Mouse (Mus musculus) ES-Bruce4 (cell line): Measurements from ENCODE around the gene Cd24a. TPM values are rescaled to one million over a fixed set of nuclear protein-coding genes. Genes with fewer than 3 reads are reported as not detected.

Experiments used
- H3K27ac ChIP-seq: 2 replicates; pipeline ENCODE4 v1.5.1; 2012; ENCODE audit warnings: low read length, inconsistent platforms; ENCODE audit not compliant: insufficient read depth
- H3K27me3 ChIP-seq: 2 replicates; pipeline ENCODE4 v1.6.1; 2012; ENCODE audit warnings: mild to moderate bottlenecking, low read length, inconsistent platforms; ENCODE audit not compliant: control insufficient read depth, poor library complexity, insufficient read depth, severe bottlenecking
- H3K36me3 ChIP-seq: 2 replicates; pipeline ENCODE4 v1.6.1; 2012; ENCODE audit warnings: inconsistent platforms, mild to moderate bottlenecking, low read length, moderate library complexity; ENCODE audit not compliant: control insufficient read depth, poor library complexity, insufficient read depth, severe bottlenecking
- H3K4me1 ChIP-seq: one replicate; pipeline ENCODE4 v1.8.1; 2011; ENCODE audit warnings: low read length; ENCODE audit not compliant: control insufficient read depth, insufficient read depth
- H3K4me3 ChIP-seq: 2 replicates; pipeline ENCODE4 v1.5.1; 2011; ENCODE audit warnings: low read depth, mild to moderate bottlenecking, low read length
- H3K9ac ChIP-seq: 2 replicates; pipeline ENCODE4 v1.6.1; 2012; ENCODE audit warnings: low read depth, mild to moderate bottlenecking, inconsistent platforms; ENCODE audit not compliant: poor library complexity, severe bottlenecking
- H3K9me3 ChIP-seq: replicated peaks from 2 replicates; pipeline ENCODE4 v1.6.1; 2012; ENCODE audit warnings: mild to moderate bottlenecking, low read length, inconsistent platforms; ENCODE audit not compliant: control insufficient read depth, poor library complexity, insufficient read depth, severe bottlenecking
- CTCF ChIP-seq: IDR thresholded peaks from one replicate; pipeline ENCODE4 v1.8.1; 2011; ENCODE audit warnings: low read depth, low read length
- EP300 ChIP-seq: IDR thresholded peaks from 2 replicates; pipeline ENCODE4 v1.6.1; 2011; ENCODE audit warnings: low read depth, low read length; ENCODE audit not compliant: insufficient read depth
- POLR2A ChIP-seq: IDR thresholded peaks from one replicate; pipeline ENCODE4 v1.8.1; 2011; ENCODE audit warnings: low read length; ENCODE audit not compliant: insufficient read depth
- polyA plus RNA-seq: library from polyadenylated mRNA; stranded (reverse); fragments of >200 nt; gene quantifications from 2 replicates; pipeline ENCODE4 v1.2.4, GENCODE M21; 2011; ENCODE audit warnings: low read depth; ENCODE audit not compliant: missing spikeins, insufficient read depth, insufficient read length

The Cd24a gene
- polyA plus RNA-seq, 1 experiment, result 126 TPM

GRCm38 (mm10) chr10:43609958-43610357 is 31.9 kb downstream of the Cd24a start:
- Histone ChIP-seq H3K36me3 (no peaks in the 10 kb centered on the region), H3K4me1 (no peaks in the 10 kb centered on the region), H3K27me3 (no peaks in the 10 kb centered on the region), H3K9ac (no peak overlapping the region), H3K4me3 (no peak overlapping the region), H3K27ac (no peak overlapping the region), H3K9me3 (no peaks in the 10 kb centered on the region)
- TF ChIP-seq CTCF (no peak), EP300 (no peak), POLR2A (no peak)

- Histone ChIP-seq H3K27me3 (no peaks in the 10 kb centered on the region), H3K9me3 (no peaks in the 10 kb centered on the region), H3K4me3 (no peak overlapping the region), H3K27ac (no peak overlapping the region), H3K36me3 (no peaks in the 10 kb centered on the region), H3K4me1 (no peaks in the 10 kb centered on the region), H3K9ac (no peak overlapping the region)
- no peak for TF ChIP-seq CTCF
- TF ChIP-seq POLR2A, result no peak
- no peak for TF ChIP-seq EP300
These were observed 33.0 kb downstream of the Cd24a start for GRCm38 (mm10) chr10:43611081-43611480.

GRCm38 (mm10) chr10:43619059-43619531 is 41.0 kb downstream of the Cd24a start:
- Histone ChIP-seq H3K4me3 (no peak overlapping the region), H3K27me3 (no peaks in the 10 kb centered on the region; the same call in 1 of the 2 replicates), H3K36me3 (no peaks in the 10 kb centered on the region), H3K27ac (no peak overlapping the region), H3K9ac (no peak overlapping the region), H3K4me1 (no peaks in the 10 kb centered on the region), H3K9me3 (no peaks in the 10 kb centered on the region)
- no peak for TF ChIP-seq CTCF
- TF ChIP-seq POLR2A, result no peak
- TF ChIP-seq EP300, result no peak

DNA sequence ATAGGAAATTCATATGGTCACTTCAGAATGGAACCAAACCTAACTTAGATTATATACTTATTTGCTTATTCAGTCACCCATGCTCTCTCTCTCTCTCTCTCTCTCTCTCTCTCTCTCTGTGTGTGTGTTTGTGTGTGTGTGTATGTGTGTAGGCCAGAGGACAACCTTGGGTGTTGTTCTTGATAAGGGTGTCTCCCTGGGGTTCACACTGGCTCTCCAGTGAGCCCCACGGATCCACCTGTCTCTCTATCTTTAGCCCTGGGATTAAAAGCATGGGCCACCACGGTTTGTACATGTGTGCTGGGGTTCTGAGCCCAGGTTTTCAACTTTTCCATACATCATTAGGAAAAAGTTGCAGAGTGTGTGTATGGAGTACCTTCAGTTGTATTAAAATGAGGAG is 41.9 kb downstream of the Cd24a start:
- TF ChIP-seq POLR2A, result no peak
- no peak for TF ChIP-seq EP300
- TF ChIP-seq CTCF, result no peak
- H3K9me3 ChIP-seq, result no peaks in the 10 kb centered on the region
- H3K9ac ChIP-seq, result no peak overlapping the region
- H3K36me3 ChIP-seq, result no peaks in the 10 kb centered on the region
- no peaks in the 10 kb centered on the region for H3K4me1 ChIP-seq
- H3K4me3 ChIP-seq, result no peak overlapping the region
- no peak overlapping the region for H3K27ac ChIP-seq
- no peaks in the 10 kb centered on the region; the same call in 1 of the 2 replicates for H3K27me3 ChIP-seq

DNA sequence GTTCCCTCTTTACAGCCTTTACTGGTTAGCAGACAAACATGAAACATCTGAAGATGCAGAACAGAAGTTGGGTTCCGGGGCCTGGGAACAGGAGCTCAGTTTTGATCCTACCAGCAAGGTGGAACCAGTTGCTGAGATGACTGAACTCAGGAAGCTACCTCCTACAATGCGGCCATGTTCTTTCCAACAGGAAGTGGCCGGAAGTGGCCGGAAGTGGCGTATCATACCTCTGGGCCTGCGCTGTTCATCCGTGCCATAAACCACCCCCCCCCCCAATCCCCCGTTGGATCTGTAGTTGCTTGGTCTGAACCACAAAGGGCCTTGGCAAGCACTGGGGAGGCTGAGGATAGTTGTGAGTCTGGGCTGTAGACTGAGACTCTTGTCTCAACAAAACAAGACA is 45.4 kb downstream of the Cd24a start:
- Histone ChIP-seq H3K4me3 (no peak overlapping the region), H3K27me3 (no peaks in the 10 kb centered on the region; the same call in 1 of the 2 replicates), H3K36me3 (no peaks in the 10 kb centered on the region), H3K9me3 (no peaks in the 10 kb centered on the region), H3K9ac (no peak overlapping the region), H3K27ac (no peak overlapping the region), H3K4me1 (no peaks in the 10 kb centered on the region)
- TF ChIP-seq EP300 (no peak), POLR2A (no peak), CTCF (no peak)

GRCm38 (mm10) chr10:43624362-43624761 is 46.3 kb downstream of the Cd24a start:
- Histone ChIP-seq H3K36me3 (no peaks in the 10 kb centered on the region), H3K4me3 (no peak overlapping the region), H3K4me1 (no peaks in the 10 kb centered on the region), H3K9me3 (no peaks in the 10 kb centered on the region), H3K27me3 (no peaks in the 10 kb centered on the region; the same call in 1 of the 2 replicates), H3K9ac (no peak overlapping the region), H3K27ac (no peak overlapping the region)
- no peak for TF ChIP-seq CTCF
- TF ChIP-seq EP300, result no peak
- TF ChIP-seq POLR2A, result no peak
